Mouse (Mus musculus): Measurements from ENCODE around the gene Ahnak. TPM values are rescaled to one million over a fixed set of nuclear protein-coding genes. Genes with fewer than 3 reads are reported as not detected.
"Not testable (repeated sequence)": the region's sequence is repeated elsewhere in the genome, so short reads cannot be mapped to it uniquely, and the experiment has no call there.

The Ahnak gene
- polyA plus RNA-seq, 1 experiment, result 7.5 TPM

DNA sequence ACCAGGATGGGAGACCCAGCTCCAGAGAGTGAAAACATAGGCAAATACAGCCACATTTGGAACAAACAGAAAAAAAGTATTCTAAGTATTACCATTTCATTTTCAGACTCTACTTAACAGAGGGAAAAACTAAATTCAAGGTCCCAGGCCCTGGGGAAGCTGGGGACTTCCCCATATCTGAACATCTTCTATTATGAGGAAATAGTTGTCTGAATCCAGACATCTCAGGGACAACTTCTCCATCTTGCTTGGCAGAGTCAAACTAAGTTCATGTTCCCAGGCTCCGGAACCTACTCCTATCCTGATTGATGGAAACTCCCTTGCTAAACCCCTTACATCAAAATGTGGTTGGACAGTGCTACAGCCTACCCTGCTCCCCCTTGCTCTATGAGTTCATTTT, 133.3 kb downstream of the Ahnak start:
- DNase-seq (ENCODE audit: extremely low spot score in 1 of 2, low spot score in 1 of 2), result no peak

GRCm38 (mm10) chr19:9123986-9124385, 134.9 kb downstream of the Ahnak start:
- DNase-seq (ENCODE audit: extremely low spot score in 1 of 2, low spot score in 1 of 2), result not testable (repeated sequence)

Other genes starting within 250 kb of the Ahnak start
- 0.34 and 0.92 TPM in 2 replicates for gene 1700092M07Rik, start 248.6 kb upstream of the Ahnak start, polyA plus RNA-seq (2012; rRNA removed)
- gene Stx5a, start 247.9 kb upstream of the Ahnak start, polyA plus RNA-seq (2012; rRNA removed), result 111 and 130 TPM in 2 replicates
- gene Nxf1, start 232.2 kb upstream of the Ahnak start, polyA plus RNA-seq (2012; rRNA removed), result 128 and 139 TPM in 2 replicates
- 124 and 140 TPM in 2 replicates for gene Tmem223, start 218.3 kb upstream of the Ahnak start, polyA plus RNA-seq (2012; rRNA removed)
- gene Tmem179b, start 214.8 kb upstream of the Ahnak start, polyA plus RNA-seq (2012; rRNA removed), result 16.9 and 18.1 TPM in 2 replicates
- gene Taf6l, start 202.9 kb upstream of the Ahnak start, polyA plus RNA-seq (2012; rRNA removed), result 15.8 and 17.4 TPM in 2 replicates
- gene Polr2g, start 190.7 kb upstream of the Ahnak start, polyA plus RNA-seq (2012; rRNA removed), result 159 and 171 TPM in 2 replicates
- gene Zbtb3, start 186.7 kb upstream of the Ahnak start, polyA plus RNA-seq (2012; rRNA removed), result 3.8 and 4.6 TPM in 2 replicates
- 27.2 and 30.9 TPM in 2 replicates for gene Ttc9c, start 170.0 kb upstream of the Ahnak start, polyA plus RNA-seq (2012; rRNA removed)
- 92.6 and 96.8 TPM in 2 replicates for gene Hnrnpul2, start 169.3 kb upstream of the Ahnak start, polyA plus RNA-seq (2012; rRNA removed)
- not detected in 2 replicates for gene AC129217.1, start 159.5 kb upstream of the Ahnak start, polyA plus RNA-seq (2012; rRNA removed)
- gene Bscl2, start 151.8 kb upstream of the Ahnak start, polyA plus RNA-seq (2012; rRNA removed), result 122 and 130 TPM in 2 replicates
- 248 and 262 TPM in 2 replicates for gene Gng3, start 150.1 kb upstream of the Ahnak start, polyA plus RNA-seq (2012; rRNA removed)
- gene Lrrn4cl, start 138.5 kb upstream of the Ahnak start, polyA plus RNA-seq (2012; rRNA removed), result 0.96 and 1.2 TPM in 2 replicates
- 129 and 137 TPM in 2 replicates for gene Ubxn1, start 117.8 kb upstream of the Ahnak start, polyA plus RNA-seq (2012; rRNA removed)
- gene Uqcc3, start 108.4 kb upstream of the Ahnak start, polyA plus RNA-seq (2012; rRNA removed), result 67.7 and 70.4 TPM in 2 replicates
- 3.7 and 4.0 TPM in 2 replicates for gene Lbhd1, start 105.6 kb upstream of the Ahnak start, polyA plus RNA-seq (2012; rRNA removed)
- gene Gm49403, start 105.4 kb upstream of the Ahnak start, polyA plus RNA-seq (2012; rRNA removed), result not detected in 2 replicates
- gene 1810009A15Rik, start 100.4 kb upstream of the Ahnak start, polyA plus RNA-seq (2012; rRNA removed), result 36.6 and 41.3 TPM in 2 replicates
- not detected in 2 replicates for gene Gm49416, start 100.4 kb upstream of the Ahnak start, polyA plus RNA-seq (2012; rRNA removed)
- gene Ints5, start 96.3 kb upstream of the Ahnak start, polyA plus RNA-seq (2012; rRNA removed), result 14.8 and 15.8 TPM in 2 replicates
- 87.7 and 95.2 TPM in 2 replicates for gene Ganab, start 91.2 kb upstream of the Ahnak start, polyA plus RNA-seq (2012; rRNA removed)
- gene B3gat3, start 68.9 kb upstream of the Ahnak start, polyA plus RNA-seq (2012; rRNA removed), result 190 and 210 TPM in 2 replicates
- 8.3 and 9.6 TPM in 2 replicates for gene Rom1, start 59.9 kb upstream of the Ahnak start, polyA plus RNA-seq (2012; rRNA removed)
- 13.9 and 14.1 TPM in 2 replicates for gene Eml3, start 59.7 kb upstream of the Ahnak start, polyA plus RNA-seq (2012; rRNA removed)
- 27.6 and 31.0 TPM in 2 replicates for gene Mta2, start 47.4 kb upstream of the Ahnak start, polyA plus RNA-seq (2012; rRNA removed)
- 19.6 and 20.5 TPM in 2 replicates for gene Tut1, start 35.4 kb upstream of the Ahnak start, polyA plus RNA-seq (2012; rRNA removed)
- gene Eef1g, start 22.2 kb upstream of the Ahnak start, polyA plus RNA-seq (2012; rRNA removed), result 257 and 281 TPM in 2 replicates
- gene Scgb1a1, start 98.7 kb downstream of the Ahnak start, polyA plus RNA-seq (2012; rRNA removed), result 0.42 and 0.44 TPM in 2 replicates
- 83.1 and 90.4 TPM in 2 replicates for gene Asrgl1, start 146.4 kb downstream of the Ahnak start, polyA plus RNA-seq (2012; rRNA removed)